Mouse (Mus musculus) hindbrain, embryonic 14.5 days (tissue): ENCODE results near the gene Man2a1. TPM values are rescaled to one million over a fixed set of nuclear protein-coding genes. Genes with fewer than 3 reads are reported as not detected.

Source experiments
- ATAC-seq: fragments of 200-750 bp; cut with Nextera tagmentation; 2 replicates; pipeline ENCODE4 v1.8.0; 2017; ENCODE audit warnings: moderate number of reproducible peaks, mild to moderate bottlenecking, moderate TSS enrichment, moderate library complexity; ENCODE audit not compliant: low FRiP score
- DNase-seq: peaks from one replicate; pipeline ENCODE4 v3.0.0-alpha.2; 2015; ENCODE audit warnings: low spot score
- H3K27ac ChIP-seq: fragments of 300-500 bp; sonication (generic); 2 replicates; pipeline ENCODE4 v1.5.1; 2014; ENCODE audit warnings: mild to moderate bottlenecking, moderate library complexity
- H3K27me3 ChIP-seq: fragments of 300-500 bp; sonication (generic); 2 replicates; pipeline ENCODE4 v1.6.1; 2014; ENCODE audit warnings: mild to moderate bottlenecking, low read length, mixed read lengths; ENCODE audit not compliant: control insufficient read depth, insufficient read depth
- H3K36me3 ChIP-seq: fragments of 300-500 bp; sonication (generic); replicated peaks from 2 replicates; pipeline ENCODE4 v1.6.1; 2014; ENCODE audit not compliant: control insufficient read depth, insufficient read depth
- H3K4me1 ChIP-seq: fragments of 300-500 bp; sonication (generic); replicated peaks from 2 replicates; pipeline ENCODE4 v1.6.1; 2014; ENCODE audit warnings: antibody characterized with exemption, low read length, mixed read lengths; ENCODE audit not compliant: control insufficient read depth, insufficient read depth
- H3K4me2 ChIP-seq: fragments of 300-500 bp; sonication (generic); replicated peaks from 2 replicates; pipeline ENCODE4 v1.6.1; 2014; ENCODE audit warnings: mild to moderate bottlenecking, moderate library complexity
- H3K4me3 ChIP-seq: fragments of 300-500 bp; sonication (generic); replicated peaks from 2 replicates; pipeline ENCODE4 v1.5.1; 2014; ENCODE audit warnings: mild to moderate bottlenecking, low read length
- H3K9ac ChIP-seq: fragments of 300-500 bp; sonication (generic); 2 replicates; pipeline ENCODE4 v1.6.1; 2014
- H3K9me3 ChIP-seq: fragments of 300-500 bp; sonication (generic); 2 replicates; pipeline ENCODE4 v1.6.1; 2016; ENCODE audit warnings: low read length; ENCODE audit not compliant: control insufficient read depth
- WGBS: fragments of 180-500 bp; shearing (Covaris S2); extraction: QIAGEN DNeasy Blood & Tissue Kit; methylation state at CpG from one replicate; pipeline ENCODE4 v1.1.7; 2014; 5-methylcytosine and 5-hydroxymethylcytosine counted together
- polyA plus RNA-seq: library from polyadenylated mRNA; unstranded; fragments of >200 nt; fragmentation: Nextera tagmentation; extraction: Ambion mirVana; gene quantifications from 2 replicates; pipeline ENCODE4 v1.2.1, GENCODE M21; 2014

The Man2a1 gene
- polyA plus RNA-seq, 1 experiment from 2014 or later = 5.5 TPM

- 94% methylated on average over 5 of the region's 5 CpGs for WGBS
- ATAC-seq = no peak
These were observed 10.9 kb downstream of the Man2a1 start for GRCm38 (mm10) chr17:64611426-64611825.

DNA sequence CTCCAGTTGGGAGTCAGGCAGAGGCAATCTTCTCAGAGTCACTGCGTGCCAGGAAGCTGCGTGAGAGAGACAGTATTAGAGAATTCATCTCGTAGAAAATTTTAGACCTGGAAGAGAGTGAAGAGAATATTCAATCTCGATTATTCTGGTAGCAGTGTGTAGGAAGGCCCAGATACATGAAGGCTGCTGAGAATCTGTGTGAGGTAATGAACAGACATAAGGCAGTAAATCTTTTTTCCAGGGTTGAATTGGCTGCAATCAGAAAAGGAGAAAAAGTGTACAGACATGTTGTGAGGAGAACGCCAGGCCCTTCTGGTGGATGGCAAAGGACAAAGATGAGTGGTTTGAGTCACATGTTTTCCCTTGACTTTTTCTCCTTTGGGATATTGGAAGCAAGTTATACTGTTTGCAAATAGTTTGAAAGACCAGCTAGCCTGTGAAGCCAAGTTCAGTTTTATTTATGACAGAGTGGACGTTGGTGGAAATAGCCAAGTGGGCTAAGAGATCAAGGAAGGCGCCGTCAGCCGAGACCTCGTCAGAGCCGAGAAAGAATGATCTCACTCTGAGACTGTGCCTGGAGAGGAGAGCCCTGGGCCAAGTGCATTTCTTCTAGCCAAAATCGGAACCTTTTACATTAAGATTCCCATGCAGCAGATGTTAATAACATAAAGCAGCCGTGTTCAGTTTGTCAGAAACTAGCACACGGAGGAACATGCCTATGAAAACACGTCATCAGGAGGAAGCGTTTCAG is 11.8 kb downstream of the Man2a1 start:
- 94% methylated on average over 16 of the region's 16 CpGs for WGBS
- DNase-seq (no peak), ATAC-seq (no peak)
- no peaks in the 10 kb centered on the region for H3K36me3 ChIP-seq
- H3K4me1 ChIP-seq = no peaks in the 10 kb centered on the region; the same call in 1 of the 2 replicates
- H3K4me3 ChIP-seq = no peak overlapping the region
- no peaks in the 10 kb centered on the region for H3K27me3 ChIP-seq
- H3K4me2 ChIP-seq = no peak overlapping the region
- H3K9me3 ChIP-seq = no peaks in the 10 kb centered on the region
- H3K9ac ChIP-seq = no peak overlapping the region
- H3K27ac ChIP-seq = no peak overlapping the region

More at GRCm38 (mm10) chr17:64611426-64611825, 10.9 kb downstream of the Man2a1 start:
- no peaks in the 10 kb centered on the region; the same call in 1 of the 2 replicates for H3K4me1 ChIP-seq
- H3K9ac ChIP-seq = no peak overlapping the region
- no peak for DNase-seq
- H3K27me3 ChIP-seq = no peaks in the 10 kb centered on the region
- no peaks in the 10 kb centered on the region for H3K36me3 ChIP-seq
- H3K4me3 ChIP-seq = no peak overlapping the region
- no peak overlapping the region for H3K27ac ChIP-seq
- no peaks in the 10 kb centered on the region for H3K9me3 ChIP-seq
- no peak overlapping the region for H3K4me2 ChIP-seq

DNA sequence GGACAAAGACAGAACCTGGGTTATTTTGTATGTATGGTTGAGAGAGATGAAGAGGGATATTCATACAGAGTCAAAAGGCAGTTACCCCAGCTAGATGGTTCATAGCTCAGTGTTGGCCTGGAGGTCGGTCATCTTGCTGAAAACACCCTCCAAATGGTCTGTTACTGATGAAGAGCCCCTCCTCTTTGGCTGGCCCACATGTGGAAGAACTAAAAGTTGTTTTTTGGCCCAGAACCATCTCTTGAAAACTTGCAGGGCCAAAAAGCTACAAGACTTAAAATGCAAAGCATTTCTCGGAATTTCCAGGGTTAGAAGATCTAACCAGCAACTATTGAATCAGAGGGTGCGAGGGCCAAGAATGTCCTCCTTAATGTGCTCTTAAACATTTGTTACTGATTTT is 12.4 kb downstream of the Man2a1 start:
- no peak overlapping the region for H3K4me3 ChIP-seq
- H3K27ac ChIP-seq = no peak overlapping the region
- no peak for DNase-seq
- H3K9ac ChIP-seq = no peak overlapping the region
- H3K36me3 ChIP-seq = no peaks in the 10 kb centered on the region
- H3K9me3 ChIP-seq = no peaks in the 10 kb centered on the region
- no peak for ATAC-seq
- H3K4me2 ChIP-seq = no peak overlapping the region
- no peaks in the 10 kb centered on the region; the same call in 1 of the 2 replicates for H3K4me1 ChIP-seq
- 96% methylated on average over 3 of the region's 3 CpGs for WGBS
- no peaks in the 10 kb centered on the region for H3K27me3 ChIP-seq

DNA sequence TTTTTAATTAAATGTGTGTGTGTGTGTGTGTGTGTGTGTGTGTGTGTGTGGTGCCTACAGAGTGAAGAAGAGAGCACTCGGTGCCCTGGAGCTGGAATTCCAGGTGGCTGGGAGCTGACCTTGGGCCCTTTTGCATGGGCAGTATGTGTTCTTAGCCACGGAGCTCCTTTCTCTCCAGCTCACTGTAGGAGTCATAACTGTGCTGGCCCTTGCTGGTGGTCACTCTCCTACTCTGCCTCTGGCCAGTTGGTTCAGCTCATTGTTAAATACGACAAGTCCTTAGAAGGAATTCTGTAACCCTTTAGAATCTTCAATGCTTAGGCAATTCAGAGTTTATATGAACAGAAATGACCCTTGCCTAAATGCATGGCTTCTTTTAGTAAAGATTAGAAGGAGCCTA is 12.8 kb downstream of the Man2a1 start:
- Histone ChIP-seq H3K9me3 (no peaks in the 10 kb centered on the region), H3K4me1 (no peaks in the 10 kb centered on the region; the same call in 1 of the 2 replicates), H3K27ac (no peak overlapping the region), H3K27me3 (no peaks in the 10 kb centered on the region), H3K4me3 (no peak overlapping the region), H3K9ac (no peak overlapping the region), H3K4me2 (no peak overlapping the region), H3K36me3 (no peaks in the 10 kb centered on the region)
- no peak for ATAC-seq
- 72% methylated on average over 3 of the region's 3 CpGs for WGBS
- no peak for DNase-seq

- DNase-seq (no peak), ATAC-seq (no peak)
- H3K4me3 ChIP-seq = no peak overlapping the region
- H3K27ac ChIP-seq = no peak overlapping the region
- no peaks in the 10 kb centered on the region; the same call in 1 of the 2 replicates for H3K4me1 ChIP-seq
- no peaks in the 10 kb centered on the region for H3K9me3 ChIP-seq
- no peak overlapping the region for H3K9ac ChIP-seq
- 91% methylated on average over 3 of the region's 3 CpGs for WGBS
- no peaks in the 10 kb centered on the region for H3K36me3 ChIP-seq
- no peaks in the 10 kb centered on the region for H3K27me3 ChIP-seq
- no peak overlapping the region for H3K4me2 ChIP-seq
These were observed 14.3 kb downstream of the Man2a1 start for GRCm38 (mm10) chr17:64614804-64615203.

DNA sequence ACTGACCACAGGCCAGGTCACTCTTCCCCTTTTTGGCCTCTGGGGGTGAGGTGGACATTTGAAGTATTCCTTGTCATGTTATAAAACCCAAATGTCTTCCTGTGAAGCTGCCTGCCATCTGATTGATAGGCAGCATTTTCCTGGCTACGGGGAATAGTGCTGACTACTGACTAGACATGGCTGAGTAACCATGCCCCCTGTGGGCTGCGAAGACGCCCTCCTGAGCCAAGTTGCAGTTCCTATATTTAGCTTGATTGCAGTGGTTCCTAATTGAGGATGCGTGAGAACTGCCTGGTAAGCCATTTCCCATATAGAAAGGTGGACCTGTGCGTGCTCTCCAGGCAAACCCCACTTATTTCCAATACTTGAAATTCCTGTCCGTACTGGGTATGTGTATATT is 14.9 kb downstream of the Man2a1 start:
- H3K9ac ChIP-seq = no peak overlapping the region
- ATAC-seq (no peak), DNase-seq (no peak)
- WGBS = 67% methylated on average over 6 of the region's 6 CpGs
- H3K36me3 ChIP-seq = no peaks in the 10 kb centered on the region
- no peak overlapping the region for H3K4me2 ChIP-seq
- no peak overlapping the region for H3K27ac ChIP-seq
- H3K27me3 ChIP-seq = no peaks in the 10 kb centered on the region
- H3K4me1 ChIP-seq = no peaks in the 10 kb centered on the region; the same call in 1 of the 2 replicates
- H3K4me3 ChIP-seq = no peak overlapping the region
- H3K9me3 ChIP-seq = no peaks in the 10 kb centered on the region

- H3K9me3 ChIP-seq = no peaks in the 10 kb centered on the region
- no peak for ATAC-seq
- no peak overlapping the region for H3K9ac ChIP-seq
- H3K4me3 ChIP-seq = no peak overlapping the region
- WGBS = 87% methylated on average over 6 of the region's 6 CpGs
- no peak overlapping the region for H3K4me2 ChIP-seq
- no peaks in the 10 kb centered on the region for H3K27me3 ChIP-seq
- no peak overlapping the region for H3K27ac ChIP-seq
- H3K4me1 ChIP-seq = peaks cover 3% of the 10 kb centered on the region
- no peak for DNase-seq
- no peaks in the 10 kb centered on the region for H3K36me3 ChIP-seq
These were observed 15.7 kb downstream of the Man2a1 start for GRCm38 (mm10) chr17:64616259-64616658.

GRCm38 (mm10) chr17:64617838-64618237 is 17.3 kb downstream of the Man2a1 start:
- peaks cover 6% of the 10 kb centered on the region for H3K4me1 ChIP-seq
- H3K36me3 ChIP-seq = no peaks in the 10 kb centered on the region
- 89% methylated on average over 4 of the region's 4 CpGs for WGBS
- H3K27me3 ChIP-seq = no peaks in the 10 kb centered on the region
- no peaks in the 10 kb centered on the region for H3K9me3 ChIP-seq
- H3K9ac ChIP-seq = no peak overlapping the region
- H3K4me3 ChIP-seq = no peak overlapping the region
- no peak for ATAC-seq
- no peak for DNase-seq
- no peak overlapping the region for H3K4me2 ChIP-seq
- H3K27ac ChIP-seq = no peak overlapping the region

DNA sequence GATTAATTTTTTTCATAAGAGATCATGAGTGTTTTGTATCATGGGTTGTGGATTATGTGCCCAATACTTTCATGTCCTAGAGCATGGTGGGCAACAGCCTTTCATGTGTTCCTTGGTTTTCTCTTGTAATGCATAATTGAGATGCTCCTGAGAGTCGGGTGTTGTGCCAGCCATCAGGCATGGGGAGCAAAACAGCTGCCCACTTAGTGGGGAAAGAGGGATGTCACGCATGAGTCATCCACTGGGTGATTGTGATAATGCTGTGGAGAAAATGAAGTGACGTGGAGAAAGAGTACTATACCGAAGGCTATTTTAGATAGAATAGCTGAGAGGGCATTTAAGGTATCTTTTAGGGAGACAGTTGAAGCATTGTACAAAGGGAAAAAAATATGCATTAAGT is 18.5 kb downstream of the Man2a1 start:
- no peak for ATAC-seq
- H3K4me2 ChIP-seq = no peak overlapping the region
- 72% methylated on average over 4 of the region's 4 CpGs for WGBS

More for the DNA sequence above, 18.5 kb downstream of the Man2a1 start:
- no peaks in the 10 kb centered on the region for H3K27me3 ChIP-seq
- DNase-seq = no peak
- H3K9me3 ChIP-seq = no peaks in the 10 kb centered on the region
- no peaks in the 10 kb centered on the region for H3K36me3 ChIP-seq
- no peak overlapping the region for H3K4me3 ChIP-seq
- no peak overlapping the region for H3K9ac ChIP-seq
- H3K4me1 ChIP-seq = peaks cover 6% of the 10 kb centered on the region
- H3K27ac ChIP-seq = no peak overlapping the region
